Mouse (Mus musculus) yolk sac, embryonic 10.5 days (tissue): ENCODE data around the gene Slc39a10.
A peak's percentile ranks its signal among the peaks of the same experiment; 100 is the strongest.
"Not testable (repeated sequence)": the region's sequence is repeated elsewhere in the genome, so short reads cannot be mapped to it uniquely, and the experiment has no call there.

Source experiments
- DNase-seq: peaks from one replicate; pipeline ENCODE4 v3.0.0-alpha.2; 2017; ENCODE audit warnings: low spot score

The Slc39a10 gene

DNA sequence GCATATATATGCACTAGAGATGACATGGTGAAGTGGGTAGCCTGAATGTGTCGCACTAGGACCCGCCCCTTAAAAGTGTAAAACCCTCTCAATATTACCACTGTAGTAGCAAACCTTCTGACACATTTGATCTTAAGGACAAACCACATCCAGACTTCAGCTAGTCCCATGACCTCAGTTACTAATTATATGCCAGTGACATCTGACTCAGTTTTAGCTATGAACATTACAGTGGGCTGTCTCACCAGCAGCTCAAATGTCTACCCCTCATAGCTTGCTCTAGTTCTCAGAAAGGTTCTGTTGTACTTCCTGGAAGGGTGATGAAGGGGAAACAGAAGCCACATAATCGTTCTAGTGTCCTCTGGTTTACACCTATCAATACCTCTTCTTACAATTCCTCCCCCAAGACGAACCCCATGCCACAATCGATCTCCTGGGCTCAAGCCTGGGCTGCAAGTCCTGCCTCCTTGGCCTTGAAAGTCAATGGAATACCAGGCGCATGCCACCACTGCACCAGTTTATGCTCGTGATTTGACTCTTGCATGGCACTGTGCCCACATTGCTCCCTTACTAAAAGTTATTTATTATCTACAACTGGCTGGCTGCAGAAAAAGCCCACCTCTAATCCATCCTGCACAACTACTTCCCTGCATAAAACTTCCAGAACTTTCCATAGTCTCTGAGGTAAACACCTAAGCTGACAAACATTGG, 28.3 kb downstream of the Slc39a10 start:
- DNase-seq = no peak

DNA sequence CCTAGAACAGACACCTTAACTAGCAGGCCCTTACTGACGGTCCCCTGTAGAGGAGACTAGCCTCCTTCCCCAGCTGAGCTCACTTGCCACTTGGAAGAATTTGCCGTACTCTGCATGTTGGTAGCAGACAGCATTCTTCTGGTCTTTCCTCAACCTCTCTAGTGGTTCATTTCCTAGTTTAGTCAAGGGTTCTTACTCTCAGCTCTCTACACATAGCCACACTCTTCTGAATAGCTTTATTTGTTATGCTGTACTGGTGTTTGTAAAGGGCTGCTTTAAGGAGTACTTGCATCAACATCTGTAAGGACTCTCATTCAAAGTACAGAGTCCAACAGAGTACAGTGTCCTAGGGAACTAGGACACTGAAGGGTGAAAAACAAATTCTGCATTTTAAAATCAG, 29.2 kb downstream of the Slc39a10 start:
- no peak for DNase-seq

DNA sequence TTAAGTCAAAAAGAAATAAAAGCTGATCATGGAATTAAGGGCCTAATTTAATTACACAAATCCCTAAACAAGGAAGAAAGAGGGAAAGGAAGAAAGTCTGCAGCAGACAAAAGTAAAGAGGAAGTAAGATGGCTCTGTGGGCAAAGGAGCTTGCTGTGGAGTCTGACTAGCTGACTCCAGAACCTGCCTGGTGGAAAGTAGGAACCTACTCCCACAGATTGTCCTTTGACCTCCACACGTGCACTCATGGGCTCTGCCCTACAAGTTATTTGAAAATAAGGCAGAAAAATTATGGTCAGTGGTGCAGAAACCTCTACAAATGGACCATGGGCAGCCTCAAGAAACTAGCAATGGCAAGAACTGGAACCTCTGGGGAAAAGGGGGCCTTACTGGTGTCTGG, 32.6 kb downstream of the Slc39a10 start:
- DNase-seq = no peak

DNA sequence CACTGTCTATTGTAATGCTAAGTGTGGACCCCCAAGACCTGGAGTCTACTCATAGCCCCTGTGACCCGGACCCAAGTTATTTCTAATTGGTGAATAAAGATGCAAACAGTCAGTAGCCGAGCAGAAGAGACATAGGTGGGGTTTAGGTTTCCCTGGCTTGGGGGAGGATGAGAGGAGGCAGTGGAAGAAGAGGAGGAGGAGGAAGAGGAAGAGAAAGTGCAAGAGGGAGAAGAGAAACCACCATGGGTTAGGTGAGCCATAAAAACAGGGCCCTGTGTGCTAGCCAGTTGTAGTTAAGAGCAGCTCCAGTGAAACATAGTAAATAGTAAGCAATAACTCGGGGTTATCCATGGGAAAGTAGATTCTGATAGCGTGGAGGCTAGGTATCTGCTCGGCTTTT, 34.1 kb downstream of the Slc39a10 start:
- DNase-seq = no peak

DNA sequence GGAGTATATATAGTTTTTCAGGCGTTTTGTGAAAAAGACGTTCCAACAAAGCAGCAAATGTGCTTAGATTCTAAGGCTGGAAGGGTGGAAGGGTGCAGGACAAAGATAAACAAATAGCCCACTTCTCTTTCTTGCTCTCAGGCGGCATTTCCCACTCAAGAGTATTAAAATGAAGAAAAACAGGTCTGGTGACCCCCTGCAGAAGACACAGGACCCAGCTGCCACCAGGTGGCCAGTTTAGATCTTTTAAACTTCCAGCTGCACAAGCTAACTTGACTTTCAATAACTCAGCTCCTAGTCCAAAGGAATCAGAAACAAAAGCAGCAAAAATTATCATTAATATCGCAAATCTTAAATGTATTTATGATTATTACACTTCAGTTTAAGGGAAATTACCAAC, 36.2 kb downstream of the Slc39a10 start:
- no peak for DNase-seq

DNA sequence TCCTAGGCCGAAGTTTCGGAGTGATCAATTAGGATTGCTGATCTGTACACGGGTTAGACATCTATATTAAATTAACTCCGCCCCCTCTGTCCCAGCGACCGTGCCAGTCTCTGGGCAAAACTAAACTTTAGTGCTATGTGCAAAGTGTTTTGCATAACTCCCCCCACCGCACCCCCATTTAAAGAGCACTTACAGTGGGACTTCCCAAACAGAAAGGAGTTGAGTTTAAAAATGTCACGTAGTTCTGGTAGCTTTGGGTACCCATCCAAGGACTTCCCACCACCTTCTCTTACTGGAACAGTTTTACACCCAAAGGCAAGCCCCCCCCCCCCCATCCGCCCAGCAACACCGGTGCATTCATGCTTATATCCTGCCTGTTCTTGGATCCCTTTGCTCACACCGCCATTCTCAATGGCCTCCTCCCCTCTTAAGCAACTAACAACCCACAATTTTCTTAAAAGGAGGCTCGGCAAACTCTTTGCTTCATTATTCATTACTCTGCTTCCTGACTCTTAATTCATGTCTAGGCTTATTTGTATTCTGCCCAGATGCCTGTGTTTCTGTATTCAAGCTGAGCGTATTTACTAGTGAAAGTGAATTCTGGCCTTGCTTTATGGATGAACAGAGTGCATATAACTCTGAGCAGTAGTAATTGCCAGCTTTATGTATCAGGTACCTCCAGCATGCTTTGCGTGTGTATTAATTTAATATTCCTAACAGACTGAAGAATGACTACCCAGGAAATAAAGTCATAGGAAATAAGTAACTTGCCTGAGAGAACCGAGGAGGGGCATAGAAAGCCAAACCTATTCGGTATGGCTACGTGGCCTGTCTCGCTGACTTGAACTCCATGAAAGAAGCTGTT, 38.4 kb downstream of the Slc39a10 start:
- no peak for DNase-seq

DNA sequence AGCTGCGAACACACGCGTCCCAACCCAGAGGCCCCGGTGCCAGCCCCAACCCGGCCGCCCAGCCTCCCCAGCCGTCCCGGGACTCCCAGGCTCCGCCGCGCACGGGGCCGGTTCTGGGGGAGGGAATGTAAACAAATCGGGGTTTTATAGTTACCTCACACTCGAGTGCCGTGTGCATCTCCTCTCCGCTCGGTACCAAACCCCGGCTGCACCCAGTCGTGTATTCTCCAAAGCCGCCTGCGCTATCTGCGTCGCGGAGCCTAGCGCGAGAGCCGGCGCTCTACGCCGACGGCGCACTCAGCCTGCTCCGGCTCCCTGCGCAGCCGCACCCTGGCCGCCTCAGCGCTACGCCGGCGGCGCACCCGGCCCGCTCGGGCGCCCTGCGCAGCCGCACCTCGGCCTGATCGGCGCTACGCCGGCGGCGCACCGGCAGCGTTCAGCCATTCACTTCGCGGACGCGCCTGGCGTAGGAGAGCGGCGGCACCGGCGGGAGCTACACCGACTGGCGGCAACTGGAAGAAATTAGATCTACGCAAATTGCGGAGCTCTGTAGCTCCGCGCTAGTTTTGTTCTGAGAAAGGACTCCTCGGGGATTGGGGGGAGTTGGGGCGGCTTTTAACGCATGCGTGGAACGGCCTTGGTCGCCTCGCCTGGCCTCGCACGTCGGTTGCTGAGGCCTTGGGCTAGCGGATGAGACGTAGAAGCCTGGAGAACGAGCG, 39.2 kb downstream of the Slc39a10 start:
- peak; percentile 96 for DNase-seq

DNA sequence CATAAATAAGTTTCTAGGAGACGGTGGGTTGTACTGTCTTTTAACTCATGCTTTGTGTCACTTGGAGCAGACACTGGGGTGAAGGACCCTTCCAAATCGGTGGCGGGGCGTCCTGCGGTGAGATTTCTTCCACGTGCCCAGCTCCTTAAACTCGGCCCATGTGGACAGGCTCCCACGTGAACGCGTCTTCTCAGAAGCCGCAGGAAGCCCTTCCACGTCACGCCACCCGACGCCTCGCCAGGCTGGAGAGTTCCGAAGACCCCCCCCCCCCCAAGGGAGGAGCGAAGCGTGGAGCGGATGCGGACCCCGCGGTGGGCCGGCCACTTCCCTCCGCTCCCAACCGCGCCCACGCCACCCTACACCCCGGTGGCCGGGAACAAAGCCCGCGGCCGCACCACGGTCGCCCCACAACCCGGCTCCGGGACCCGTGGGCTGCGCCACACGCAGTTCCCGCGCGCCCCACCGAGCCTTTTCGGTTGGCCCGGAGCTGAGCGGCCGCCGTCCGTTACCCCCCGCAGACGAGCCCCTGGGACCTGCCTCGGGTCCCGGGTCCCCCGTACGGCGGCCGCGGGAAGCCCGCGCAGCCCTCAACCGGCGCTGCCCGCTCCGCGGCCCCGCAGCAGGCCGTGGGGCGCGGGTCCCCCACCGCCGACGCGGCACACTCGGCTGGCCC, 39.9 kb downstream of the Slc39a10 start:
- peak; percentile 72 for DNase-seq

DNA sequence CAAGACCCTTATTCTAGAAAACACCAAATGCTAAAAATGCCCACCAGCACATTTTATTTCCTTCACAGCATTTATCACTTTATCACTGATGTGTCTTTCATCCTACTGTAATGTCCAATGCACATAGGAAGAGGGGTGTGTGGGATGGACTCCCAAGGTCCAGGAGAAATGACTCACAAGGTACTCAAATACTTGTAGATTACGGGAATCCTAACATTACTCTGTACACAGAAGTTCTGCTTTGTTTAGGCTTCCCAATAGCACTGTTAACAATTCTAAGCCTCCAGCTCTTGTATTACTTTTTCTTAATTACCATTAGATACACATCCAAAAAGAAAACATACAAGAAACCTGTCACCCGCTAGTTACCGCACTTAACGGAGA, 40.4 kb downstream of the Slc39a10 start:
- no peak for DNase-seq

DNA sequence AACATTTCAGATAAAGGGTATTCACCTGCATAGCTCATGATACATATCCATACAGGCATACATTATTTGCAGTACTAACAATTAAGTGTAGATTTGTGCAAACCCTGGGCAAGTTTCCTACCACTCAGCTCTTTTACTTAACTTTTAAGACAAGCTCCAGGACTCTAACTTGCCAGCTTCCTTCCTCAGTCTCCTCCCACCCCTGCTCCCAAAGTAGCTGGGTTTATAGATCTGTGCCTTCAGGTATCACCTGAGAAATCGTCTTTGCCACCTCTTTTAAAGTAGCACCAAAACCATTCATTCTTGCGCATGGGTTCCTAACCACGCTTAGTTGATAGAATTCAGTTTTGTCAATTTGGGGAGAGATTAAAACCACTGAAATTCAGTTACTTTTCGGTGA, 41.1 kb downstream of the Slc39a10 start:
- no peak for DNase-seq

DNA sequence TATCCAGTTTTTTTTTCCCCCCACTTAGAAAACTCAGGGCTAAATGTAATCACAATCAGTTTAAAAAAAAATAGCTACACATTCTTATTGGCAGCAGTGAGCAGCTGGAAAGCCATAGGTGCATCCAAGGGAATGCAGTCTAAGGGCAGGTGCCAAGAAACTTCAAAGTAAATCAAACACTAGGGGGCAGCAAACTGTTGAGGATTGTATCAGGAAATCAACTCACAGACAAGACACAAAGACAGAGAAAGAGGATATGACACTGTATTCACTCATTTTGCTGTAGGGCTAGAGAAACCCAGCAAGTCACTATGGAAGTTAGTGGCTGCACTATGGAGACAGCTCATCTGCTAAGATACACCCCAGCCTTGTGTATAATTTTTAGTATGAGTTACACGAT, 42.9 kb downstream of the Slc39a10 start:
- DNase-seq = peak; percentile 53

DNA sequence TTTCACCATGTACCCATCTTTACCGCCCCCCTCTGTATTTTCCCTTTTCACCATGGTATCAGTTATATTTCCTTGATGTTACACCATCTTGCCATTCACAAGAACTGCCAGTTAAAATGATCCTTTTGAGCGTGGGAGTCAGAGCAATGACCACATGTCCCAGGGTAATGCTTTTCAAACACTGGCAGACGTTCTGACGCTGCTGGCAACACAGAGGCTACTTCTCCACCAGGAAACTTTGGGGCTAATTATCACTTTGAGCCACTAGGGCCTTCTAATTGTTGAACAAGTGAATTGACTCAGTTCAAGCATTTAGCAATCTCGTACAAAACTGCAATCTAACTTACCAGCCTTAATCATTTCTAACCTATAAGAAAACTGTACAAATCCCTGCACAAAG, 47.4 kb downstream of the Slc39a10 start:
- DNase-seq = no peak

DNA sequence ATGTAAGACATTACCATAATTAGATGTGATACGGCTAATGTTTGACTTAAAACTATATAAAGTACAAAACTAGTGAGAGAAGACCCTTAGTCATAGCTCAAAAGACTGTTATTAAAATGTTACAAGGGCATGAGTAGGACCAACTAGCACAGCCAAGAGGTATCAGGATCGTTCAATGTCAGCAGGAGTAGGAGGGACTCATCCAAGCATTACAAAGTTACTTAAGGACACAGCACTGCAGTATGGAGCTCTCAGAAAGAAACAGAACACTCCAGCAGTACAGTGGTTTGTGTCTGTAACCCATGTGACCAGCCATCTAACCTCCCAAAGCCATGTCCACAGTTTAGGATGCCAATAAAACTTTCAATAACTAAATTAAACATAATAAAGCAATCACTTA, 48.4 kb downstream of the Slc39a10 start:
- no peak for DNase-seq

DNA sequence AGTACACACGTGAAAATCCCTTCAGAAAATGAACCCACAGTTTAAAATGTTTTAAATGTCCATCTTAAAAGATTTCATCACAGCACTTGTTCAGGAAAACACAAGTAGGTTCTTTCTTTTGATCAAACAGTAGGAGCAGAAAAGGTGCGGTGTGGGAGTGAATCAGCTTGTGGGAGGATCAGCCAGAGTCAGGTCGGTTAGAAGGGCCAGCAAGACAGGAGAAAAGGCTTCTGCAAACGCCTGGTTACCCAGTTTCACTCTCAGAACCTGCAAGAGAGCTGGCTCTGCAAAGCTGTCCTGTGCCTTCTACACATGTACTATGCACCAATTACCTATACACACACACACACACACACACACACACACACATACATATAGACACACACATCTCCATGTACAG, 49.2 kb downstream of the Slc39a10 start:
- no peak for DNase-seq

DNA sequence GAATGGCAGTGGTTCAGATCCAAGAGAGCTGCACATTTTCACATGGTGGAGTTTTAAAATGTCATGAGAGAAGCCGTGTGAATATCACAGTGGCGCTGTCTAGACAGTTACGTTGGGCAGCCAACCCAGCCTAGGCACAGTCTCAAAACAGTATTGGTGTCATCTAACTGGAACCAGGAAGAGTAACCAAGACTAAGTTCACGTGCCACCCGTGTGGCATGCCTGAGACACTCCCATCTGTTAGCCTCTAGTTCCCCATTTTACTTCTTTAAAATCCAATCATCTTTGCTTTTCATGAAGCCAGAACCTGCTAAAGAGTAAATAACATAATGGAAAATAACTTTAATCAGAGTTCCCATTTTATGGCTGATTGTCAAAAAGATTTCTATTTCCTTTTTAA, 60.7 kb downstream of the Slc39a10 start:
- DNase-seq = no peak

DNA sequence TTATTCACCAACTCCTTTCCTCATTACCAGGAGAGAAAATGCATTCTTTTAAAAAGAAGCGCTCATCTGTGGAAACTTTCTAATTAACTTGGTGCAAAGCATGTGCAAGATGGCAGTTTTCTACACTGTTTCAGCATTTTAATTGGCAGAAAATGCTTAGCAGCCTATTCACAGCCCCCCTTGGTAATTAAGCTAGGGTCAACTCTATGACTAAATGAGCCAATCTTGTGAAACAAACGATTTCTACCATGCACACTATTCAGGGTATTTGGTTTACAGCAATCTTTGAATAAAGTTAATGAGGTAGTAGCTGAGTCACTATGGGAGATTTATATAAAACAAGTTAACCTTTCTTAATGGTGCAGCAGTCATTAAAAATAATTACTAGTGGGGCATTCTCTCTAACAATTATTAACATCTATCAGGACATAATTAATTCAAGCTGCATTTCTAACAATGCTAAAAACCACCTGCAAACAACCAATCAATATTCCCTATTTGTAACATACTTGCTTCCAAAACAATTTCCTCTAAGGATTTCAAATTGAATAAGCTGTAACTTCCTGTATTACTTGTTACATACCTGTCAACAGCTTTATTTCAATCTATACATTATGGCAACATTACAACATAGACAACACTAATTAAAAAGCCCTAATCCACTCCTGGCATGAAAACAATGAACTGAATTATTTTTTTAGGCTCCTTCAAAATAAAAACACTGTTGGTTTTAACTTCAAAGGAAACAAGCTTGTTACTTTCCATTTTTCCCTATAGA, 62.4 kb downstream of the Slc39a10 start:
- no peak for DNase-seq

DNA sequence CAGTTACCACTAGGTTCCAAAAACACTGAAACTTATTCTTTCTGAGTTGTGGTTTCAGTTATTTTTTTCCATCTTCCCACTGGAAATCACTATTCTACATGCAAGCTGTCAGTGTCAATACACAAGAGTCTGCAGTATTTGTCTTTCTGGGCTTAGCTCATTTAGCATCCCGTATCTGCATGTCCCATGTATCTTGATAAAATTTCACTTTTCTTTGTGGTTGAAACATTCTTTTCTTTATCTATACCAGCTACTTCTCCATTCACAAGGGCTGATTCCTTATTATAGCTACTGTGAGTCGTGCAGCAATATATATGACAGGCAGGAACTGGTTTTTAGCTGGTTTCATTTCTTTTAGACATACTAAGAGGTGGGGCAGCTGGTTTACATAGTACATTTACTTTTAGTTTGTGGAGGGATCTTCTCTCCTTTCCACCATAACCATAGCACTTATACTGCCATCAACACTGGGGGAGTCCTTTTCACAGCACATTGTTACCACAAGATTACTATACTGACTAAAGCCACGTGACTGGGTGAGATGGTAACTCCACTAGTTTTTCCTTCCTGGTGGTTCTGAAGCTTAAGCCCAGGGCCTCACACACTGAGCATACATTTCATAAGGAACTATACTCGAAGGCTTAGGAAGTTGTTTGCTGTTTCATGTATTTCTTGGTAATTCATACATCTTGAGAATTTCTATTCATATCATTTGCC, 70.2 kb downstream of the Slc39a10 start:
- no peak for DNase-seq

DNA sequence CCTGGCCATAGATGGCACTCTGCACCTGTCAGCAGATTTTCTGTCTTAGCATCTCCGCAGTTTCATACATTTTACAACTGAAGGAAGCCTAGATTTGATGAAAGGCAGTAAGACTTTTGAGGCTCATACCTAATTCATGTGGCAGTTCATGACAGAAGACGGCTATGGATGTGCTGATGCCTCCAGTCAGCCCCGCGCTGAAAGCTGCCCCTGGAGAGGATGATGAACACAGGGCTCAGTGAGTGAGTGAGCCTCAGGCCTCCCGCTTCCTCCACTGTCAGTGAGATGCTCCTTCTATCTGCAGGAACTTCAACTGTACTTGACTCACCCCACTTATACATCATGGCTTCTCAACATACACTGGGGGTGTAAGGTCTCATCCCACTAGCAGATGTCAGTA, 74.7 kb downstream of the Slc39a10 start:
- no peak for DNase-seq

DNA sequence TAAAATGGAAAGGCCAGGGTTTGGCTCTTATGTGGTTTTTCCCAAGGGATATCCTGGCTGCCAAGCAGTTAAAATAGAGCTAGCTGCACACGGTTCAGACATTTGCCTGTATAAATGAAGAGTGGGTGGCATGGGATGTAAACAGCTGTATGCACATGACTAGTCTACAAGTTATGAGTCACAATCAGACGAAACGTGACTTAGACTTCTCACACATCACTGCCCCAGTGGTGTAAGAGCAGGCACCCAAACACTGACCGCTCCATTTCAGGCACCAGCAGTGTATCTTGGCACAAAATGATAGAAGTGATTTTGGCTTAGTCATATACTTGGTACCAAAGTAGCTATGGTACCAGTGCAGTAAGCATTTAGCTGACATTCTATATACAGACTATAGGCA, 84.0 kb downstream of the Slc39a10 start:
- DNase-seq = not testable (repeated sequence)

DNA sequence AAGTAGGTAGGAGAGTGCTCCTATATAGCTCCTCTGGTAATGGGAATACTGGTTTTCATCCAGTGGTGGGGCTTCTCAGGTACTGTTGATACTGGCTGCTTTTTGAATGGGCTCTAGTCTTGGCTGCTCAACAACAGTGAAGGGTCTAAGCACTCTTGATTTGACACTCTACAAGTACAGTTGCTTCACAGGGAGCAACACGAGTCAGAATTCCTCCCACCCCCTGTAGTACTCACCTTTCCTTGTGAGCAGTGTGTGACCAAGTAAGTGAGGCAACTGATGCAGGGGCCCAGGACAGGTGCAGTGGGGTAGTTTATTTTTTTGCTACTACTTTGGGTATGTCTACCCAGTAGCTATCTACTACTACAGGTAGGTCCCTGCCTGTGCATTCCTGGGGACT, 87.6 kb downstream of the Slc39a10 start:
- no peak for DNase-seq

DNA sequence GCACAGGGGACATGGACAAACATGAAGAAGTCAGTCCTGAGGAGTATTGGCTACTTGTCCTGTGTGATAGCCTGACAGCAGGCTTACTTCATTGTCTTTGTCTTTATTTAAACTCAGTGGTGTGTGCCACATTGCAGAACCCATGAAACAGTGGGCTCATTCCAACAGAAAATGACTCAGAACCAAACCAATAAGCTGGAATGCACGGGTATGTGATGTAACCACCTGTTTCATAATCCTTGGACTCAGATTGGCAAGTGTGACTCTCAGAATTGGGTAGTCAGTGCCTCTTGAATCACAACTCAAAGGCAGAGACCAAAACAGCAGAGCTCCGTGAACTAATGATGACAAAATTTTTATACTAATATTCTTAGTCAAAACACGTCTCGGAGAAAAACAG, 110.4 kb downstream of the Slc39a10 start:
- not testable (repeated sequence) for DNase-seq
